6 mouse cellular contexts compared by ENCODE assay signal in genomic region chr5:128980857-128981256, GRCm38 (mm10). TPM values are rescaled to one million over a fixed set of nuclear protein-coding genes. Genes with fewer than 3 reads are reported as not detected.
"Had no signal": no experiment of that assay in that cellular context is flagged by ENCODE, and none has a peak within 500 bp of the region (broad histone marks: within the 10 kb centered on the region; RNA-seq: fewer than 3 reads in every experiment).

No protein-coding gene starts in this region.

- H3K27ac ChIP-seq: neural tube, embryonic 13.5 days; neural tube, embryonic 15.5 days; stomach, embryonic 15.5 days; stomach, postnatal 0 days had no signal

- H3K9ac ChIP-seq: neural tube, embryonic 13.5 days; neural tube, embryonic 15.5 days; stomach, embryonic 15.5 days had no signal

- H3K9me3 ChIP-seq: neural tube, embryonic 13.5 days; neural tube, embryonic 15.5 days; stomach, embryonic 15.5 days had no signal

- H3K36me3 ChIP-seq: stomach, embryonic 15.5 days had no signal

- H3K4me2 ChIP-seq: neural tube, embryonic 13.5 days; neural tube, embryonic 15.5 days; stomach, embryonic 15.5 days had no signal

- H3K27me3 ChIP-seq: neural tube, embryonic 13.5 days; neural tube, embryonic 15.5 days; stomach, embryonic 15.5 days had no signal

- H3K4me3 ChIP-seq: neural tube, embryonic 13.5 days; neural tube, embryonic 15.5 days; stomach, embryonic 15.5 days had no signal

- H3K4me1 ChIP-seq: neural tube, embryonic 13.5 days; neural tube, embryonic 15.5 days; stomach, embryonic 15.5 days had no signal

RNA-seq across cellular contexts. Expression of gene Rimbp2, which starts 27.6 kb away (rescaled TPM):
- polyA plus RNA-seq: spleen, adult 2 months; thymus, postnatal 0 days had no signal
